Mouse (Mus musculus): ENCODE data around the gene Pphln1.
A peak's percentile ranks its signal among the peaks of the same experiment; 100 is the strongest.

The Pphln1 gene

DNA sequence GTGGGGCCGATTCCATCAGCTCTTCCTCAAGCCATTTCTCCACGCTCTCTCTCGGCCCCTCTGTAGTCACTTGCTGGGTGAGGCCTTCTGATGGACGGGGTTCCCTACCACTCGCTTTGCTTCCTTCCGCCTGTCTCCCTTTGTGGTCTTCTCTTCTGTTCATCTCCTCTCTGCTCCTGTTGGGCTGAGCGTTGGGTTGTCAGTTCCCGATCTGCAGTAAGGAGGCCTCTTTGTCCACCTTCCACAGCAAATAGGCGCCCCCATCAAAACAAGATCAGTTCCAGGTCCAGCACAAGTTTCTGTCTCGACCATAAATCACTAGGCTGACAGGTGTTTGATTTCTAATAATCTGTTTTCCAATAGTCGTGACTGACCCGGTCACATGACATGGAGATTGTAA lies 37.8 kb downstream of the Pphln1 start:
- no peak for DNase-seq (ENCODE audit: low spot score)

DNA sequence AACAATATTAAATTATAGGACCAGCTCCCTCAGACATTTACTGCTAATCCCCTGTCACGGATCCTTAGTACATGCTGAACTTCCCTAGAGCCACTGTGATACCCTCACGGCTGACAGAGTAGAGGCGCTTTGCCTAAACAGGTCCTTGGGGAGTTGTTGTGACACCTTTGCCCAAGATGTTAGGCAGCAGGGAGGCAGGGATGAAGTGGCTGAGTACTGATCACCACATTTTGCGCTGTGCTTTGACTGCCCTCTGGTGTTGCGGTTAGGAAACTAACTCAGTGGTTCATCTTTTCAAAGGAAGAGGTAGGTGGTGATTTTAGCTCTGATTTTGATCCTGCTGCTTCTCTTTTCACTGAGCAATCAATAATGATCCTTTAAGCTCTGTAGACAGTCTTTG lies 40.5 kb downstream of the Pphln1 start:
- DNase-seq (ENCODE audit: low spot score): peak; percentile 42

DNA sequence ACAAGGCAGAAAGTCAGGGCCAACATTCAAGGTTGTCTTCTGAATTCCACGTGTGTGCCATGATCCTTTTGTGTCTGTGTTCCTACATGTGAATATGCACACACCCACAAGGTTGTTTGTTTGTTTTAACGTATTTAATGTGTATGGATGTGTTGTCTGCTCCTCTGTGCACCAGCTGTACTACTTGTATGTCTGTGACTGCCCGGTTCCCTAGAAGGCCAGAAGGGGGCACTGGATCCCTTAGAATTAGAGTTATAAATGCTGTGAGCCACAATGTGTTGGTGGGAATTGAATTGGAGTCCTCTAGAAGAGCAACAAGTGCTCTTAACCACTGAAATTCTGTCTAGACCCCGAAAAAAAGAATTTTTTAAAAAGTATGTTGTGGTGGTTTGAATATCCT lies 44.1 kb downstream of the Pphln1 start:
- DNase-seq (ENCODE audit: low spot score): no peak

DNA sequence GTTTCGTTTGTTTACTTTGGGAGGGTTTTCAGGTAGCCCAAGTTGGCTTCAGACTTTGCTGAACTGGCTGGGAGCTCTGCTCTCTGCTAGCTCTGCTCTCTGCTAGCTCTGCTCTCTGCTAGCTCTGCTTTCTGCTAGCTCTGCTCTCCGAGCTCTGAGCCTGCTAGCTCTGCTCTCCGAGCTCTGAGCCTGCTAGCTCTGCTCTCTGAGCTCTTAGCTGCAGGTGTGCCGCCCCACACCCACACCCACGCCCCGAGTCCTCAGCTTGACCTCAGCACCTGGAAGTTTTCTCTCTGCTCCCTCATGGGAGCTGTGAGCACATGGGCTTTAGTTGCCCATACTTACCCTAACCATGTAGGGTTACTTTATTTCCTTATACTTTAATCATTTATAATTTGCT lies 45.5 kb downstream of the Pphln1 start:
- no peak for DNase-seq (ENCODE audit: low spot score)

DNA sequence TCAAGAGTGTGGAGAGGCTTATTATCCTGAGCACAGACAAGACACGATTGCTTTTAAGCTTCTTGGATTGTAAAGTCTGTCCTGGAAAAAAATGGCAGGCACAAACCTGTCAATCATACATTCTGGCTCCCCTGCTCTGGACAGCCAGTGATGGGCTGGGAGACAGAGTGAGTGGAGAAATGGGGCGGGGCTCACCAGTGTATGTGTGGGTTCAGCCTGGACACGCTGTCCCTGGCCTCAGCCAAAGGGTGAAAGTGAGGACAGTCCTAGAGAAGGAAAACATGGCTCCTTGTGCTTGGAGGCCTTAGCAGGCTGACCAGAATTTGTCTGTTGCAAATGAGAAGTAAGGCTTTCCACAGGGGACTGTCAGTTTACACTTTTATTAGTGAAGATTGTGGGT lies 50.7 kb downstream of the Pphln1 start:
- DNase-seq (ENCODE audit: low spot score): no peak

DNA sequence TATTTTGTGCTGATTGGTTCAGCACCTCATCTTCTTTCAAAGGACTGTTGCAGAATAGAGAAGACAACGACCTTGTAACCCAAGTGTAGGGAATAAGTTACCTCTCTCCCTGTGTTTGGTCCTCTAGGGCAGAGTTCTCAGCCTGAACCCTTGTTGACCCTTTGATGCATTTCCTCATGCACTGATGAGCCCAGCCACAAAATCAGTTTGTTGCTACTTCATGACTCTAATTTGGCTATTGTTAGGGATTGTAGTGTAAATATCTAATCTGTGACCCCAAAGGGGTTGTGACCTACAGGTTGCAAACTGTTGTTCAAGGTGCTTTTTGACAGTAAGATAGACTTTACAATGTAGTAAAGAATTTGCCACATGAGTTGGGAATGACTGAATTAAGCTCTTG lies 55.1 kb downstream of the Pphln1 start:
- DNase-seq (ENCODE audit: low spot score): no peak

DNA sequence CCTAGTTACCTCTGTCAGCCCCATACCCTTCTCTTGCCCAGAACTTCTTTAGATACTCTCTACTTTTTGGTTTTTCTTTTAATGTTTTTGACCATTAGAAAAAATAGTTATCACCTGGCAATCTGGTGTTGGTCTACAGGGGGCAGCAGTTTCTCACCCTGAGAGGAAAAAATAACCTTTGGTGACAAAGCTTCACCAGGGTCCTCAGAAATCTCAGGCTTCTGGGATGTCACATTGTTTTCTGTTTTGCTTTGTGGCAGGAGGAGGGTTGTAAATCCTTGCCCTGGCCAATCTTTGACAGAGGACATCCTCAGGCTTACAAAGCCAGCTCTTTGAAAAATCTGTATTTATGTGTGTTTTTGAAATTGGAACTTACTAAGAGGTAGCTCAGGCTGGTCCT lies 57.9 kb downstream of the Pphln1 start:
- DNase-seq (ENCODE audit: low spot score): no peak

DNA sequence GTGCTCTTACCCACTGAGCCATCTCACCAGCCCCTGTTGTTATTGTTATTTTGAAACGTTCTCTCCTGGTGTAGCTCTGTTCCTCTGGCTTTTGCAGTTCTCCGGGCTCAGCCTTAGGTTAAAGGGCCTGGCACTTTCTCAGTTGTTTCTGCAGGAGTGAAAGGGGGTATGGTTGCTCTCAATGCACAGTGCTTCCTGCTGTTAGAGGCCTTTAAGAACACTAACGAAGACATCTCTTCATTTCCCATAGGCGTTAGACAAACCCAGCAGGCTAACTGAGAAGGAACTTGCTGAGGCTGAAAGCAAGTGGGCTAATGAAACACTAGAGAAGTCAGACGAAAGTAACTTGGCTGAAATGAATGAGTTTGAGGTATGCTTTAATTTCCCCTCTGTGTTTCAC lies 61.3 kb downstream of the Pphln1 start:
- no peak for DNase-seq (ENCODE audit: low spot score)

DNA sequence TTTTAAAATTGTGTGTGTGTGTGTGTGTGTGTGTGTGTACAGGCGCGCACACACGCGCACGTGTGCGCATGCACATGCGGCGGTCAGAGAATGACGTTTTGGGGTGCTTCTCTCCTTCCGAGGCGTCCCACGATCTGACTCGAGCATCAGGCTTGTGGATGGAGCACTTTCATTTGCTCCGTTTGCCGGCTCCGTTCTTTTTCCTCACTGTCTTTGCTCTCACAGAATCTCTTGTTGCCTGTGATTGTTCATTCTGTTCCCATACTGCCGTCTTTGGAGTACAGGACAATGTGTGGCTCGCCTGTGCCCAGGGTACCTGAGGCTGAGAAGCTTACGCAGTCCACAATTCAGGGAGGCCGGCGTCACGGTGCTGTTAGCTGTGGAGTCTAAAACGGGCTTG lies 62.9 kb downstream of the Pphln1 start:
- no peak for DNase-seq (ENCODE audit: low spot score)

DNA sequence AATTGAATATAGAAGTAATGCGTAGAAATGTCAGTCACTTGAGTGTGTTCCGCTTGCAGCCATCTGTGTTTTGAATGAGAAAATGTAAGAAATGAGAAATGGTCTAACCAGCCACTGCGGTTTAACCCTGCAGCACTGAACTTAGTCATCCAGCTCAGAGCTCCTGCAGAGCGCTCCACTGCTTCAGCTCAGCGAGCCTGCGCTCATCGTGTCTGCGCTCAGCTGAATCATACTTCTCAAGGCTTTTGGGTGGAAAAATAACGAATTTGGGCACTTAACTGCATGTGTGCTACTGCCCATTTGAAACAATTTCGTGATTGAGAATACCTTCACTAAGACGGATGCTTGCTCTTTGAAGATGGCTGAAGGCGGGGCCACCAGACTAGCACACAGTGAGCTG lies 73.5 kb downstream of the Pphln1 start:
- DNase-seq (ENCODE audit: low spot score): no peak

DNA sequence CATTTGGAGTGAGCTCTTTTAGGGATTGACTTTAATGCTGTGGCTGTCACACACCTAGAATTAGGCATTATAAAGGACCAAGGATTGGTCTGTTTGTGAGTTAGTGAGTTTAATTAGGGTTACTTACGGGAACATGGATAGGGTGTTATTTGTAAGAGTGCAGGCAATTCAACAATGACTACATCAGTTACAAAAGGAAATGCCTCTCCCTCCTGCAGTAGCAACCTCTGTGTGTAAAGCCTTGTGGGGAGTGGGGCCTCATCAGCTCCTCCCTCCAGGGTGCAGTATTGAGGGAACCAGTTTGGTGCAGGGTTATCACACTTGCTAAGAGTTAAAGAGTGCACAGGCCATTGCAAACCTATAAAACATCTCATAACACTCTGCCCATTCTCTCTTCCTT lies 73.9 kb downstream of the Pphln1 start:
- DNase-seq (ENCODE audit: low spot score): no peak

DNA sequence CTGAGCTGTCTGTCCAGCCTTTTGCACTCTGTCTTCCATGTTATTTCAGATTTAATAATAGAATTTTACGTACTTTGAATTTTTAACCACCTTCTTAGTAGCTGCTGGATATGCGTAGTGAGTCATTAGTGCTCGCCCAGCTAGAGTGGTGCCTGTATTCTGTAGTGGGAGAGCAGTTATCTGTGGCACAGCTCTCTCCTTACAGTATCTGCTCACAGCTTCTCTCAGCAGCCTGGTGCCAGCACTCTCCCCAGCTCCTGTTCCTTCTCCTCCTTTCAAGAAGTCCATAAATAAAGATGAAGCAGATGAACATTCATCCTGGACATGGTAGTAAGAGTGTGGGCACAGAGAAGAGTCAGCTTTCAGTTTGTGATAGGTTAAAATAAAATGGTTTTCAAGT lies 76.1 kb downstream of the Pphln1 start:
- DNase-seq (ENCODE audit: low spot score): no peak

DNA sequence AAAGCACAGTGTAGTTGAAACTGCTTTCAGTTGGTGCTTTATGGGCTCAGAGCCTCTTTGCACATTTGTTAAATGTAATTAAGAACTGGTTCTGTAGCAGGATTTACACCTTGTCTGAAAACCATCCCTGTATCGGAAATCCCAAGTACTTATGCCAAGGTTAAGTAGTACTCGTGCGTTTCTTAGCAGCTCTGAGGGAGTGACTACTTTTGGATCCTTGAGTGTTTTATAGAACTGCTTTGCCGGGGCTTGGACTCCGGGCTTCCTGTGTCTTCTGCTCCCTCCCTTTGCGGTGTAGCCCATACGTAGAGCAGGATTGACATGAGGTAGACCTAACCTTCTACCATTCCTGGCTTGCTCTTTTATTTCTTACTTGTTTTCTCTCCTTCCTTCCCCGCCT lies 77.5 kb downstream of the Pphln1 start:
- no peak for DNase-seq (ENCODE audit: low spot score)

DNA sequence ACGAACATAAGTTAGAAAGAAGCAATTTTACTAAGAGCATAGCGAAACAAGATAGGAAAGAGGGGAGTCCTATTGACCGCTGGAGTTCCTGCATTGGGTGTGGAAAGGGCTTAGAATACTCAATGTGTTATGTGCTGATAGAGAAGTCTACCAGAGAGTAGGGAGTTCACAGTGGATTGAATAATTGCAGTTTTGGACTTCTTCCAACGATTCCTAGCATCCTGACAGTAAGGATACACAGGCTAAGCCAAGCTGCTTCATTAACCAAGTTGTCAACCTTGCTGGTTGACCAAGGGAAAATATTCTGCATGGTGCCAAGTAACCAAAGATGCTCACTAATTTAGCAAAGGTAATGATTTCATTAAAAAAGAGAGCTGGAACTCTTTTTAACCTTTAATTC lies 79.6 kb downstream of the Pphln1 start:
- no peak for DNase-seq (ENCODE audit: low spot score)

DNA sequence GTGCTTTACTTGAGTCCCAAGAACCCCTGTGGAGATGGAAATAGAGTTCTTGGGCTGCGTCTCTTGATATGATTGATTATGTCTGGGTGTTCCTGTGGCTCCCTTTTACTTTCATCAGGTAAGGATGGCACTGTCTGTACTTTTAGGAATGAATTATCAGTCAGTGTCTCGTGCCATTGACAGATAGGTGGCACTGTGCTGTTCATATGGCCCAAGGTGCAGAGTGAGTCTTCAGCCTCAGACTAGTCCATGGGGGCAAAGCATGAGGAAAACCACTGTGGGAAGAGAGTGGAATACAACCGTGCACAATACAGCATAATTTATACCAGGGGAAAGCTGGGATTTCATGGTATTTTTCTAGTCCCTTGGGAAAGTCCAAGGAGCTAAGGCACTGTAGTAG lies 80.5 kb downstream of the Pphln1 start:
- no peak for DNase-seq (ENCODE audit: low spot score)

DNA sequence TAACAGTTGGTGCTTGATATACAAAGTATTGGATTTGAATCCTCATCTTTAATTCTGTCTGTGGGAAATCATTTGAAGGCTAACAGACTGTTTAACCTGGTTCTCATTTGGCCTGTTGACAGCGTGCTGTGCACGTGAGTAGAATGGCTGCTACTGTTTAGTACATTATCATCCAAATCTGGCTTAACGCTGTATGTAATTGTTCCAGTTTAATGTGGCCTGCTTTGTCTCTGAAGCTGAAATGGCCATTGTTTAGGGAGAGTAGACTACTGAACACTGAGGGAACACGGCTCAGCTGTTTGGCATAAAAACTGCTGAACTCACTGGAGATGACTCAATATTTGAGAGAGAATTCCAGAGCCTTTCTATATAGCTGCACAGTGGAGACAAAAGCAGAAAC lies 81.3 kb downstream of the Pphln1 start:
- no peak for DNase-seq (ENCODE audit: low spot score)

DNA sequence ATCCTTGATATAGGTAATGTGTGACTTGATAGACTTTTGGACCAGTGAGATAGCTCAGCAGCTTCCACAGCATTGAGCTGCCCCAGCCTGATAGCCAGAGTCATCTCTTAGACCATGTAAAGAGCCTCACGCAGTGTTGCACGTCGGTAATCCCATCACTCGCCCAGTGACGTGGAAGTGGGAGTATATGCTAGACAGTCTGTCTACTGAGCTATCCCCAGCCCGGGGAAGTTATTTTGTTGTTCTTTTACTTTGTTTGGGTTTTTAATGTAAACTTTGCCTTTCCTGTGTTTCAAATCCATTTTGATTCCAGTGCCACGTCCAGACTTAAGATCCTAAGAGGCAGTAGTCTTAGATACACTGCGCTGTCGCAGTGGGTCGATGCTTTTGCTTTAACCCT lies 83.0 kb downstream of the Pphln1 start:
- DNase-seq (ENCODE audit: low spot score): no peak

DNA sequence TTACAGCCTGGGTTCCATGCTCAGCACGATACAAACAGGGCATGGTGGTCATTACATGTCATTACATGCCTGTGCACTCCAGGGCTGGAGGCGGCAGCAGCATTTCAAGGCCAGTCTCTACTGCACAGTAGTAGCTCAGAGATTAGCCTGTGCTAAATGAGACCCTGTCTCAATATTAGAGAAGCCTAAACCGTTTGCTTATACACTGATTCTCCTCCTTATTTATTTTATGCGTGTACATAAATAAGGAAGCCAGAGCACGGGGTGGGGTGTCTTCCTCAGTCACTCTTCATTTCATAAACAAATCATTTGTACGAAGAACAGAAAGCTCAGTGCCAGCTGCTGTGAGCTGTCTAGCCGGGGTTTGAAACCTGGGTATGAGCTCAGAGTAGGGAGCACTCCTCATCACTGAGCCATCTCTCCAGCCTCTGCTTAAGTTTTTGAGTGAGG lies 86.1 kb downstream of the Pphln1 start:
- no peak for DNase-seq (ENCODE audit: low spot score)

DNA sequence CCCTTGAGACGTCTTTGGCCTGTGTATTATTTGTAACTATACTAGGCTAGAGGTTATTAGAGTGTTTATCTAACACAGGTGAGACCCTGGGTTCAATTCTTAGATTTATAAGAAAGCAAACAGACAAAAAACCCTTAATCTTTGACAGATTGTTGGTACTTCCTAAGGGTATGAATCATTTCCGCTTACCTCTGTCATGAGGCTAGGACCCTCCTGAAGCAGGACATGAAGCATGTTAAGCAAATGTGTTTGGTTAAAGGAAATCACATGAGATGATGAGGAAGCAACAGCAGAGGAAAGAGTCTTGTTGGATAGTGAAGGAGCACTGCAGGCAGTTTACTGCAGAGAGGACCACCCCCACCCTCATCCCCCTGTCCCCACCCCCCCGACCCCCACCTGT lies 87.1 kb downstream of the Pphln1 start:
- no peak for DNase-seq (ENCODE audit: low spot score)

DNA sequence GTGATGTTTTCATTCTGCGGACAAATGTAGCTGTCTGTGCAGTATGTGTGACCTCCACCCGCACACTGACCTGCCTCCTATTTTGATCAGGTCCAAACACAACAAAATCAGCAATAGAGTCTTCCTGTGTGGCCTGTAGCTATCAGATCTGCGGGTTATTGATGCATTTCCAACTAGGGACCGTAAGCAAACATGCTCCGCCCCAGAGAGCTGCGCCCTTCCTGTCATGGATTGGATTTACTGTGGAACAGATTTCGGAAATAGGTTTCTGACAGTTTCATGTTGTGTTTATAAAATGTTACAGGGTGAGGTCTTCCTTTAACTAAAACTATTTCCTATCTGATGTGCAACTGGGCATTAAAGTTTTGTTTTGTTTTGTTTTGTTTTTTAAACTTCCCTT lies 87.9 kb downstream of the Pphln1 start:
- DNase-seq (ENCODE audit: low spot score): no peak

DNA sequence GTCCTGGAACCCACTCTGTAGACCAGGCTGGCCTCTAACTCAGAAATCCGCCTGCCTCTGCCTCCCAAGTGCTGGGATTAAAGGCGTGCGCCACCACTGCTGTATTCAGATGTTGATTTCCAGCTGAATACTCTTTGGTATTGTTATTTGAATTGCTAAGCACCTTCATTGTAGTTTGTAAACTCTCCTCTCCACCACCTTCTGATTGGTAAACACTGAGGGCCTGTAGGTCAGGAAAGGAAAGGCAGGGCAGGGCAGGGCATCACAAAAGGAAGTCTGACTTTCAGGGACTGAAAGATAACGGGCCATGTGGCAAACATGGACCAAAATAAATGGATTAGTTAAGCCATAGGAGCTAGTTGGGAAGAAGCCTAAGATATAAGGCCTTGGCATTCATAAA lies 91.4 kb downstream of the Pphln1 start:
- no peak for DNase-seq (ENCODE audit: low spot score)

DNA sequence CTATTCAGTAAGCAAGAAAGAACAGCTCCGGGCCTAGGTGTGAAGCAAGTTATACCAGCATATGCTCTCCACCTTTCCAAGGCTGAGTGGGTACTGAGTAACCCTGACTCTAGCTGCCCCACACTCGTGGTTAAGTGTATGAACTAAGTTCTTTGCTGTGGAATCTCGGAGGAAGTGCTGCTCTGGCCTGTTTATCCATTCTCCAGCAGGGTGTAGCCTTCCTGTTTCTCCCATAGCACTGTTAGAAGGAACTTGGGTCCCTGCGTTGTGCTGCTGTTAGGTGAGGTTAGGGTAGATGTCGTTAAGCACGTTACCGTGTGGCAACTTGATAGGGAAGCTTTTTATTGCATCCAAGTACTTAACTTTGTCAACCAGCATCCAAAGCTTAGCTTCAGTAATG lies 96.5 kb downstream of the Pphln1 start:
- DNase-seq (ENCODE audit: low spot score): no peak

DNA sequence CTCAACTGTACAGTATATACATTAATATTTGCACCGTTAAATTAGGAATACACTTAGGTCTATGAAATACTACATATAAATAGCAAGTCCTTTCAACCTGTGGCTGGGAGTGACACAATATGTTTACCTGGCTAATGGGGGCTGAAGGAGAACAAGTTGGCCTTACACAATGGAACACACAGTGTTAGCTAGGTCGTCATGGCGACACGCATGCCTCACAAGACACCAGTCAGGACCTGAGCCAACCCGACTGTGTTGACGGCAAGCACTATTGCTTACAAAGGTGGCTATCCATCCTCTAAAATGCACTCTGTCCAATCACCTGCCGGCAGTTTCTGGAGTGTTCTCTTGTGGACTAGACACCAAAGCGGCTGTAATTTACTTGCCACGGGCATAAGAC lies 101.7 kb downstream of the Pphln1 start:
- DNase-seq (ENCODE audit: low spot score): no peak

DNA sequence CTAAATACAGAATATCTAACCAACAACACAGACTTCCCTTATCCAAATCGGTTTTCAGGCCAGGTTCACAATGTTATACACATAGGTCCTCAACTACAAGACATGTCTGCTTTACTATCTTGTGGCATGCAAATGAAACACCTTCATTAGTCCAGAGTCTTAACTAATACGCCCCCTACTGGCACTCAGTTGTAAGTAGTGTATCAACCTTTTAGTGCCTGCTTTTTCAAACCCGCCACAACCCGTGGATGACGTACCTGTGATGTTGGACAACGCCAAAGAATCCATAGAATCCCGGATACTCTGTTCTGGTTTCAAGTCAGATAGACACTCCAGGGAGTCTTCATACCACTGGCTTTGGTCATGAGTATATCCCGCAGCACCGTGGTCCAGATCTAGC lies 104.6 kb downstream of the Pphln1 start:
- no peak for DNase-seq (ENCODE audit: low spot score)

DNA sequence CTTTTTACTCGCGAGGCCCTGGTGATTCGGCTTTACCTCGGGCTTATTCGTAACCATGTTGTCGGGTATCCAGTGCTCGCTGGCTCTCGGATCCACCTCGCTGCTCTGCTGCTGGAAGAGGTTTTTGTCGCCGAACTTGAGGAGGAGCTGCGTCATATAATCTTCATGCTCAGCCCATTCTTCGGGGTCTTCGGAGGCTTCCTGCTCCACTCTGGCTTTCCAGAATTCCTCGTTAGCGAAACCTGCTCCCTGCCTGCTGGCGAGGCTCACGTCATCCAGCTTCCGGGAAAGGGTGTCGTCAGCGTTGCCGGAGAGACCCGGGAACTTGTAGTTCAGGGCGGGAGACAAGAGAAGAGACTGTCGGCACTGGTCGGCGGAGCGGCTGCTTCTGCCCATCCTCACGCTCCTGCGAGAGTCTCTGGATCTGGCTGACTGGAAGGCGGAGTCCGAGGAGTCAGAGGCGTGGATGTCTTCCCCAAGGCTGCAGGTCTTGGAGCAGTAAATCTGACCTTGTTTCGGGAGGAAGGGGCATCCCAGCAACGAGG lies 105.1 kb downstream of the Pphln1 start:
- no peak for DNase-seq (ENCODE audit: low spot score)
